Mouse (Mus musculus) cerebellum, postnatal 14 days (tissue): ENCODE measurements at regions not wholly inside any gene's neighbourhood (a gene's known extent, or its start where the extent isn't known, plus 50 kb on each side); places are given as distances from the start of the nearest gene placed in this dataset.
A peak's percentile ranks its signal among the peaks of the same experiment; 100 is the strongest.

ENCODE experiments used
- DNase-seq, 2 experiments: peaks; one replicate each; pipeline ENCODE4 v3.0.0; 2021; ENCODE audit warnings: mixed read lengths in 2 of 2

DNA sequence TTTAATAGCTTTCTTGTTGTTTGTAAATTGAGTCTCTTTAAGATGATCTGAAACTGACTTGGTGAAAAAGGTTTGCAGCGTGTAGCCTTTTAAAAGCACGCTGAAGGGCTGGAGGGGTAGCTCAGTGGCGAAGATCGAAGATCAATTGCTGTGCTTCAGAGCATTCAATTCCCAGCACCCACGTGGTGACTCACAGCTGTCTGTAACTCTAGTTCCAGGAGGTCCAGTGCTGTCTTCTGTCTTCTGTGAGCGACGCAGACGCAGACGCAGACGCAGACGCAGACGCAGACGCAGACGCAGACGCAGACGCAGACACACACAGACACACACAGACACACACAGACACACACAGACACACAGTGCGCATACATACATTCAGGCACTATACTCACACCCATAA, 99.1 kb upstream of the Map4k3 start:
- DNase-seq, result no peak

DNA sequence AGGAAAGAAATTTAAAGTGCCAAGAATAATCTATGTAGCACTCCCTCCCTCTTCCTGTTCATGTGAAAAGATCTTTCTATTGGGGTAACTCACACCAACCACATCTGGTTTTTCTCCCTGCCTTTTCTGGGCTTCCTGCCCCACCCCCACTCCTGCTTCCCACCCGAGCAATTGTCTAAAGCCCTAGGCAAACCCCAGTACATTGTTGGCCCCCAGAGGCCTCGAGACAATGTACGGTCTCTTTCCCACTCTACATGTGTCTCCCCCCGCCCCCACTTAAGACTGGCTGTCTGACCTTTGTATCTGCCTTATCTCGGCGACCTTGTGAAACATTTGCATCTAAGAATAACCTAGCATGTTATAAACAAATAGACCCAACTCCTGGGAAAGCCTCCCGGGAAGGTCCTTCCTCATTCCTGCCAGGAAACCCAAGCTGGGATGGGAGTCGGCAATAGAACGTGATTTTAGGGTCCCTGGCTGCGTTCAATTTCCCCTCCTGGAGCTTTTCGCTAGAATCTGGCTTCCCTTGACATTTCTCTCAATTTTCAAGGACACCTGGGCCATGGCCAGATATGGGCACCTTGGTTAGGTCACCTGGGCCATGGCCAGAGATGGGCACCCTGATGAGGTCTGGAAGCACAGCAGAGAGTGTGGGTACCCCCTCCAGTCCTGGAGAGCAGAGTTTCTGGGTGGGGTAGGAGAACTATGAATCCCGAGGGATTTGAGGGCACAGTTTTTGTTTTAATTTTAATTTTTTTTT, 97.9 kb upstream of the Map4k3 start:
- DNase-seq, result no peak

DNA sequence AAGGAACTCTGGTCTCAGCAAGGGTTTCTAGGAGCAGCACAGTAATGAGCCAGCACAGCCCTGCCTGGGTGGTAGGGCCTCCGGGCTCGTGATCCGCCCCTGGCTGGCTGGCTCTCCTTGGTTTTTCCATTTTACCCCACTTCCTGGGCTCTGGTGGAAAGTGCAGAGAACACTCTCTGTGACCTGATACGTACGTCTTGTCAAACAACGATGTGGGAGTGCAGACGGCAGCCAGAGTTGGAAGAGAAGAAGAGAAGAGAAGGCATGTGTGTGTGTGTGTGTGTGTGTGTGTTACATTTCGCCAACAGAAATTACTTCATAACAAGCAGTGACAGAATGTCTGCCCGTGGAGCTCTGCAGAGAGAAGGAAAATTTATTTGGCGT, 97.2 kb upstream of the Map4k3 start:
- DNase-seq, result no peak

GRCm38 (mm10) chr17:80824826-80825517, 96.7 kb upstream of the Map4k3 start:
- no peak for DNase-seq

DNA sequence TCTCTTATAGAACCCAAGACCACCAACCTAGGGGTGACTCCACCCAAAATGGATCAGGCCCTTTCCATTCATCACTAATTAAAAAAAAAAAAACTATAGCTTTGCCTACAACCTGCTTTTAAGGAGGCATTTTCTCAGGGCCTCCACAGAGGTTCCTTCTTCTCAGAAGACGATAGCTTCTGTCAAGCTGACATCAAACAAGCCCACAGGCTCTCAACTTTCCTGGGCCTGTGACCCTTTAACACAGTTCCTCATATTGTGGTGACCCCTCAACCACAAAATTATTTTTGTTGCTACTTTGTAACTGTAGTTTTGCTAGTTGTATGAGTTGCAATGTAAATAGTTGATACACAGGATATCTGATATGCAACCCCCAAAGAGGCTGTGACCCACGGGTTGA, 96.0 kb upstream of the Map4k3 start:
- no peak for DNase-seq

DNA sequence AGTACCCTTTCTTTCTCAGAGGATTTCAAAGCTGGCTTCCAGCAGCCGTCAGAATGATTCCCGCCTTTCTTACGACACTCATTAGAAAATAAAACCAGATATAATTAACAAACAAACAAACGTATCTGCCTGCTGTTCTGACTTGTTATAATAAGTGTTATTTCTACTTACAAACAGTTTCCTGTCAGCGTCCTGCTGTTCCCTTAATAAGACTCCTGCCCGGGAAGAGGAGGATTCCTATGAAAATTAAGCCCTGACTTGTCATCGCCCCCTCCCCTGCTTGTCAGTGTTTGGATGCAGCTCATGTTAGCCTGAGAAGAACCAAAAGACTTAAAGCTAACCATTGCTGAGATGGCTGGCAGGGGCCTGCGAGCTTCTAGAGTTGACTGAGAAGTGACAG, 92.6 kb upstream of the Map4k3 start:
- no peak for DNase-seq

GRCm38 (mm10) chr17:80818477-80819028, 90.3 kb upstream of the Map4k3 start:
- DNase-seq, result no peak

DNA sequence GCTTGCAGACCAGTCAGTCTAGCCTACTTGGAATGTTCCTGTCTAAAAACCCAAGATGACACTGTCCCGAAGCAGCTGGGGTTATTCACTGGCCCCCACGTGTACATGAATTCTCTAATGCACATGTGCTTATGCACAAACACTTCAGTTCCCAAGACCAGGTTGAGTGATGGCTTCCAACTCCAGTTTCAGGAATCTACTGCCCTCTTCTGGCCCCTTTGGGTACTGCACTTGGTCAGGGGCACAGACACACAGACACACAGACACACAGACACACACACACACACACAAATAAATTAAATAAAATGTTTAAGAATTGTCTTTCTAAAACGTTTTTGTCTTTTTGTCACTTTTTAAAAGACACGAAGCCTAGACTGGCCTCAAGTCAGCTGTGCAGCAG, 87.5 kb upstream of the Map4k3 start:
- DNase-seq, result peak; percentile 45 to 73

- DNase-seq, result no peak
These were observed 84.9 kb upstream of the Map4k3 start for GRCm38 (mm10) chr17:80813194-80813593.

GRCm38 (mm10) chr17:80809275-80809674, 81.0 kb upstream of the Map4k3 start:
- DNase-seq, result peak; percentile 48 to 56

DNA sequence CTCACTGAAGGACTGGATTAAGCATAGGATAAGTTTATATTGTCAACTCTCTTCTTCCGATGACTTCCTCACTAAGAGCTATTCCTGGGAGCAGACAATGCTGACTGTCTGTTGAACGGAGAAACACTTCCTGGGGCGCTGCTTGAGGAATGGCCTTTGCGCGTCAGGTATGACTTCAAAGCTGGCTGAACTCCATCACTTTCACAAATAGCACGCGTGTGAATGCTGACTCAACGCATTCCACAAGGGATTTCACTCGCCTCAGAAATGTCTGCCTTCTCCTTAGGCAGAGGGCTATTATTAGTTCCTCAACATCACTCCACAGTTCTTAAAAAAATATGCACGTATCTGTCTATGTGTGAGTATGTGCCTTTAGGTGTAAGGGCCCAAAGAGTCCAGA, 79.8 kb upstream of the Map4k3 start:
- DNase-seq, result no peak

DNA sequence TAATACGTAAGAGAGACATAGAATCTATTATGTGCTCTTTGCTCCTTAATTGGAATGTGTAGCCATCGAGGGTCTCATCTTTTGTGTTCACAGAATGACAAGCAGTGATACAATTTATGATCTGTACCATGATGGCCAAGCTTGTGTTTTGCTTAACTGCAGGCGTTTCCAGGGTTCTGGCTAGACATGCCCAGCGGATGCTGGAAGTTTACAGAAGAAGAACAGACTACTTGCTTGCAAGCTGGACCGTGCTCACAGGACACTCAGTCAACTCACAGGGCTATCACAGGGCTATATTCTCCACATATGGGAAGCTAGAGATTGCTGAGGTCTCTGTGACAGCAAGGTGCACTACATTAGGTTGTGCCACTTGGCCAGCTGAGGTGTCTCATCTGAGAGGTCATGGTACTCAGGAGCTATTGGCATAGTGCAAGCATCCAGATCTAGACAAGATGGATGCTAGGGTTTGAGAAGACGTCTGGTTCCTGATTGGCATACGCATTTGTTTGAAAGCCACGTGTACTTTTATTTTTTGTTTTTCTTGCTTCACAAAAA, 75.2 kb upstream of the Map4k3 start:
- DNase-seq, result no peak

- peak; percentile 80 for DNase-seq
These were observed 74.3 kb upstream of the Map4k3 start for GRCm38 (mm10) chr17:80802622-80803021.

GRCm38 (mm10) chr17:80801991-80802390, 73.7 kb upstream of the Map4k3 start:
- DNase-seq, result peak; percentile 33 to 57

DNA sequence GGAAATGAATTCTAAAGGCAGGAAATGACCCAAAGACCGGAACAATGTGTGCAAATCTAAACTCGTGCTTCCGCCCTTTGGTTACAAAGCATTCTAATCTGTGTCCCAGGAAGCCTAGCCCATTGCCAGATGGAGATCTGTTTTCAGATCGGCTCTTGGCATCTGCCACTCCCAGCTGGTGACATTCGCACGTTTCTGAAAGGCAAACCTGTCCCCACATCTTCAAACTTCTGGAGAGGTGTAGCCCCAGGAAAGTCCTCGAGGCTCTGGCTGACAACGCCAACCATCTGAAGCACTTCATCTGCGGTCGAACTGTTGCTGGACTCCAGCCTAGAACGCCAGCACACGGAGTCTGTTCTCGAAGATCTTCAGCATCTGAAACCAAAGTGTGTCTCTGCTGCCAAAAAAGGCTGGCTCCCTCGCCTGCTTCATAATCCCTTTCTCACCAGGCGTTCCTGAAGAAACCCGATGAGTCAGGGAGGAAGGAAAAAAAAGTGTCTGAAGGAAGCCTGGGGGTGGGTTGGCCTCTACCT, 73.2 kb upstream of the Map4k3 start:
- DNase-seq, result peak; percentile 77 to 87

DNA sequence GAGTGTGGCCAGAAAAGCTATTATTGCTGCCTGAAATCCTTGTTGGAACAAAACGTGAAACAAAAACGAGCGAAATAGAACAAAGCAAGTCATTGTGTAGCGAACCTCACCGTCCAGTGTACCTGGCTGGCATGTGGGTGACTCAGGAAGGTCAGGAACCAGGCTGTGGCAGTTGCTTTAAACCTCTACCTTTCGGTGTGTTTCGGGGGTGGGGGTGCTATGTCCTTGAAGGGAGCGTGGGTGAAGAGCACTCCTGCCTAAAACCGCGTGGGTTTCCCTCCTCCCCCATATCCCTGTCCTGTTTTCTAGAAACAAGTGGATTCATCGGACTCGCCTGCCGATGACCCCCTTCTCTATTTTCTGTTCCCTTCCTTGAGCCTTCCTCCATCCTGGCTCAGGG, 72.6 kb upstream of the Map4k3 start:
- peak; percentile 48 to 53 for DNase-seq

- DNase-seq, result peak in 1 of 2 experiments; percentile 32
These were observed 72.2 kb upstream of the Map4k3 start for GRCm38 (mm10) chr17:80800454-80800853.

DNA sequence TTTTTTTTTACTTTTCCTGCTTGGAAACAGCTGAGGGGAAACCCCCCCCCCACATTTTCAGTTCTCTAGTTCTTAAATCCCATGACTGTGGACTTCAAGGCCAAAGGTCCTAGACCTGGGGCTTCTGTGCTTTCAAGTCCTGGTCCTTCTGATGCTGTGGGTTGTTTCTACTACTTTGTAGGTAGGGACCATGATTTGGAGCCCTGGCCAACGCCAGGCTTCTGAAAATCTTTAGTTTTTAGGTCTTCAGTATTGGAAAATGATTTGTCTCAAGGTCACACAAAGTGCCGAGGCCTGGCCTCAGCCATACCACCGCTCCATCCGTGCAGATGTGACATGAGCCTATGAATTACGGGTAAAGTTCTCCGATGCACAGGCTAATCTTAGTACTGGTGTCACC, 70.8 kb upstream of the Map4k3 start:
- no peak for DNase-seq

- DNase-seq, result no peak
These were observed 70.1 kb upstream of the Map4k3 start for GRCm38 (mm10) chr17:80798281-80798980.

DNA sequence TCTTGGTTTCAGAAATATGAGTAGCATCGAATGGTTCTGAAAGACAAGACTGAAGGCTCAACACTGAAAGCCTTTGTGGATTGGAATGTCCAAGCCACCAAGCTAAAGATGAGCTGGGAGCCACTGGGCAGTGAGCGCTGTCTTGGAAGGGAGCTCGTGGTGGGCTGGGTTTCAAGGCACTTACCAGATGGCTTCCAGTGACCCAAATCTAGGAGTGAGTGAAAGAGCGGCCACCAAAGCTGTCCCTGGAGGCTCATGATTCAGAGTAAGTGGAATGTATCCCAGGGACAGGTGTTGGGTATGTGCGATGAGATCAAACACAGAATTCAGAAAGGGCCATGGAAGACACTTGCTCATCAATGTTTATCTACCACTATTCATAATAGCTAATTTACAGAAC, 68.5 kb upstream of the Map4k3 start:
- DNase-seq, result peak; percentile 72

DNA sequence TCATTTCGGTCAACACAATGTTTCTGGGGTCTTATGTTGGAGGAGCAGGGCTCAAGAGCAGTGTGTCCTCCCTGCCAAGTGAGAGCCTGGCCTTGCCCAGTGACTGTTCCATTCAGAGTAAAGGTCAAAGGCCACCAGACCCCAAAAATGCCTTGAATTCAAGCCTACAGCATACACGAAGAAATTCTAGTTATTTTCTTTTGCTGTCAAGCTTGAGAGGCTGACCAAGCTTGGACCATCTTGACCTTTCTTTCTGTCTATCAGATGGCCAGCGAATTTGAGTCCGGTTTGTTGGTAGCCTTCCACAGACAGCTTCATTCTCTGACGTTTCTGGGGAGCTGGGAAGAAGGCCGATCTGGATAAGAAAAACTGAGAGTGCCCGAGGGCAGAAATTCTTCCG, 68.1 kb upstream of the Map4k3 start:
- DNase-seq, result no peak

DNA sequence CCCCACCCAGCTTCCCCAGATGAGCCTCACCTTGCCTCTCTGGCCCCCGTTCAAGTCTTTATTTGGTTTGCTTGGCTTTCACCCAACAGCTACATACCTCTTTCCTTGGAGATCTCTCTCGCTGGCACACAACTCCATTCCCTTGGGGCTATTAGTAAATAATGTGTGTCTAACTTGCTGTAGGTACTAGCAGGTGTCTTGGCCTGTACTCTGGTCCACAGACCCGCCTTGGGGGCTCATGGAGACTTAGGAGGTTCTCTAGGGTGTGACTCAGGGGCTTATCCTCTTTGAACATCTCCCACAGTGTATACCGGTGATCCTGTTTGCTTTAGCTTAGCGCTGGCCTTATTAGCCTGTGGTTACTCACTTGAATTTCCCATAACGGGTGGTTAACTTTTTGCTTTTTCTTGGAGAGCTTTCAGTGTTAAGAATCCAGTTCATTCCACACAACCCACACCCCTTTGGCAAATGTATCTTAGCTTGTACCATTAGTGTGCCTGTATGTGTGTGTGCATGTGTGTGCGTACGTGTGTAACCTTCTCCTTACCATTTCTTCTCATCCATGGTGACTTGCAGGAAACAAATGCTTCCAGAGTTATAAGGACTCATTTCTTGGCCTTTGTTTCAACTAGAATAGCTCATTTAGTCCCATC, 67.3 kb upstream of the Map4k3 start:
- no peak for DNase-seq
